Mouse (Mus musculus): ENCODE measurements around the gene Ccdc51. TPM values are rescaled to one million over a fixed set of nuclear protein-coding genes. Genes with fewer than 3 reads are reported as not detected.
A peak's percentile ranks its signal among the peaks of the same experiment; 100 is the strongest.

The Ccdc51 gene
- 16.9 and 17.5 TPM in 2 replicates for polyA plus RNA-seq (2015; fragmentation: Nextera tagmentation; extraction: Ambion mirVana)

GRCm38 (mm10) chr9:109082124-109082800 lies at the start of gene Ccdc51, which contains the start of gene Tma7:
Ccdc51 (plus strand) TSS chr9:109082493.
Tma7 (minus strand) TSS chr9:109082587.
- no peaks in the 10 kb centered on the region for H3K27me3 ChIP-seq (replicated peaks; ENCODE audit: control insufficient read depth, insufficient read depth, low read length)
- peak within 1 kb of the TSS; percentile 79 for H3K9ac ChIP-seq (replicated peaks; ENCODE audit: low read depth, low read length)
- H3K36me3 ChIP-seq (ENCODE audit: control insufficient read depth, insufficient read depth) = peaks cover 4% of the 10 kb centered on the region; the same call in 1 of the 2 replicates
- ATAC-seq = peak; percentile 98
- H3K9me3 ChIP-seq (ENCODE audit: control insufficient read depth, low read length) = no peaks in the 10 kb centered on the region
- peaks cover 20% of the 10 kb centered on the region for H3K4me1 ChIP-seq (replicated peaks; ENCODE audit: control insufficient read depth, insufficient read depth, low read length)
- 0% methylated on average over 37 of the region's 37 CpGs for WGBS
- peak within 1 kb of the TSS; percentile 86 for H3K4me2 ChIP-seq (ENCODE audit: low read length)
- peak within 1 kb of the TSS; percentile 75 for H3K4me3 ChIP-seq (replicated peaks; ENCODE audit: low read length)
- peak within 1 kb of the TSS; percentile 72 for H3K27ac ChIP-seq (ENCODE audit: low read length)

DNA sequence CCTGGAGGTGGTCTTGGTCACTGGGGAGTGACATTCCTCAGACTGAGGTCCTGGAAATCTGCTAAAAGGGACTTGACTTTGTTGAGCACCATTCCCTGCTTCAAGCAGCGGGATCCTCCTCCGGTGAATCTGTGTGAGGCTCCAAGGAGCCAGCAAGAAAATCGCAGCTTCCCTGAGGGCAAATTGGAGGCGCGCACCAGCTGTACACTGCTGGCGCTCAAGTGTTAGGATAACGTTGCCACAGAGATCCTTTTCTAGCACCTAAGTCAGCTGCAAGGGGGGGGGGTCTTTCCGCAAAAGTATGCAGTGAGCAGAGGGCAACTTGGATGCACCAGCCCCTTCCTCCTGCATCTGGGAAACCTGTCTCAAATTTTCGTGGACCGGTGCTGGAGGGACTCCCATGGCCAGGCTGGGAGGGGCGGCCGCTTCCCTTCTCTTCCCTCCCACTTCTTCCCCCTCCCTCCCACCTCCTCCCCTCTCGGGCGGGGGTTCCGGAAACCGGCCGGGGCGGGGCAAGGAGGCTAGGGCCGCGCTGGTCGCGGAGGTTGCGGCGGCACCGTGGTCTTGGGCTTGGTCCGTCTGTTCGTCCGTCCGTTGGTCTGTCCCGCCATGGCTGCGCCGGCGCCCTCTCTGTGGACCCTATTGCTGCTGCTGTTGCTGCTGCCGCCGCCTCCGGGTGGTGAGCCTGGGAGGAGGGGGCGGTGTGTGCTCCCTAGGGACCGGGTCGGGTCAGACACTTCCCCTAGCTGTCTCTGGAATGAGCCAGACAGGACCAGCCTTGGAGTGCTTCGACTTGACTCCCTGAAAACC lies 44.0 kb upstream of the Ccdc51 start, which contains the start of gene Shisa5:
Shisa5 (plus strand) TSS at position 480 of the 810 bp plus-strand sequence.
- peak within 1 kb of the TSS; percentile 51 for H3K4me3 ChIP-seq (replicated peaks; ENCODE audit: low read length)
- ATAC-seq = peak; percentile 74
- peaks cover 12% of the 10 kb centered on the region for H3K4me1 ChIP-seq (replicated peaks; ENCODE audit: control insufficient read depth, insufficient read depth, low read length)
- H3K9ac ChIP-seq (replicated peaks; ENCODE audit: low read depth, low read length) = peak within 1 kb of the TSS; percentile 63
- no peak within 1 kb of the TSS for H3K27ac ChIP-seq (ENCODE audit: low read length)
- under 1% methylated on average over 40 of the region's 40 CpGs for WGBS
- H3K36me3 ChIP-seq (ENCODE audit: control insufficient read depth, insufficient read depth) = no peaks in the 10 kb centered on the region
- H3K9me3 ChIP-seq (ENCODE audit: control insufficient read depth, low read length) = no peaks in the 10 kb centered on the region
- peak within 1 kb of the TSS; percentile 81 for H3K4me2 ChIP-seq (ENCODE audit: low read length)
- H3K27me3 ChIP-seq (replicated peaks; ENCODE audit: control insufficient read depth, insufficient read depth, low read length) = no peaks in the 10 kb centered on the region

- peak overlapping the region; percentile 63 for H3K9ac ChIP-seq (replicated peaks; ENCODE audit: low read depth, low read length)
- peak overlapping the region; percentile 51 for H3K4me3 ChIP-seq (replicated peaks; ENCODE audit: low read length)
- H3K36me3 ChIP-seq (ENCODE audit: control insufficient read depth, insufficient read depth) = no peaks in the 10 kb centered on the region
- H3K4me2 ChIP-seq (ENCODE audit: low read length) = peak overlapping the region; percentile 81
- H3K27ac ChIP-seq (ENCODE audit: low read length) = no peak overlapping the region
- peaks cover 12% of the 10 kb centered on the region for H3K4me1 ChIP-seq (replicated peaks; ENCODE audit: control insufficient read depth, insufficient read depth, low read length)
- H3K9me3 ChIP-seq (ENCODE audit: control insufficient read depth, low read length) = no peaks in the 10 kb centered on the region
- WGBS = 16% methylated on average over 8 of the region's 8 CpGs
- ATAC-seq = no peak; the same call in 1 of the 2 replicates
- H3K27me3 ChIP-seq (replicated peaks; ENCODE audit: control insufficient read depth, insufficient read depth, low read length) = no peaks in the 10 kb centered on the region
These were observed 43.4 kb upstream of the Ccdc51 start for GRCm38 (mm10) chr9:109038901-109039364.

DNA sequence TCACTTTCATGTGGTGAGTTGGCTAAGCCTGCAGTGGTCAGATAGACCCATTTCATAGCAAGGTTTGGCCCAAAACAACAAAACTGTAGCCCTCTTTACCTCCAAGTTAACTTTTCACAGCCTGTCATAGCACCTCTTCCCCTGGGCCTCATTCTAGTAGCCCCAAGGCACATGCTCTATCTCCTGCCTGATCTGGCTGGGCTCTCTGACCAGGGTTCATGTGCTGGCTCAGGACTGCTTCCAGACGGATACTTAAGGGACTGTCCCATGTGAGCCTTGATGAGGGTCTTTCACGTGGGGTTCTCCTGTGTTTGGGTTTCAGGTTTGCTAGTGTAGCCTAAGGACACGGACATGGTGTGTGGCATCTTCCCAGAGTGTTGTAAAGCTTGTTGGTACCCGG lies 42.6 kb upstream of the Ccdc51 start:
- Histone ChIP-seq H3K4me2 (ENCODE audit: low read length) (no peak overlapping the region), H3K4me1 (replicated peaks; ENCODE audit: control insufficient read depth, insufficient read depth, low read length) (peaks cover 12% of the 10 kb centered on the region), H3K27me3 (replicated peaks; ENCODE audit: control insufficient read depth, insufficient read depth, low read length) (no peaks in the 10 kb centered on the region), H3K4me3 (replicated peaks; ENCODE audit: low read length) (no peak overlapping the region), H3K27ac (ENCODE audit: low read length) (no peak overlapping the region), H3K9ac (replicated peaks; ENCODE audit: low read depth, low read length) (no peak overlapping the region), H3K9me3 (ENCODE audit: control insufficient read depth, low read length) (no peaks in the 10 kb centered on the region), H3K36me3 (ENCODE audit: control insufficient read depth, insufficient read depth) (no peaks in the 10 kb centered on the region)
- ATAC-seq = no peak
- WGBS = 85% methylated on average over 4 of the region's 4 CpGs

DNA sequence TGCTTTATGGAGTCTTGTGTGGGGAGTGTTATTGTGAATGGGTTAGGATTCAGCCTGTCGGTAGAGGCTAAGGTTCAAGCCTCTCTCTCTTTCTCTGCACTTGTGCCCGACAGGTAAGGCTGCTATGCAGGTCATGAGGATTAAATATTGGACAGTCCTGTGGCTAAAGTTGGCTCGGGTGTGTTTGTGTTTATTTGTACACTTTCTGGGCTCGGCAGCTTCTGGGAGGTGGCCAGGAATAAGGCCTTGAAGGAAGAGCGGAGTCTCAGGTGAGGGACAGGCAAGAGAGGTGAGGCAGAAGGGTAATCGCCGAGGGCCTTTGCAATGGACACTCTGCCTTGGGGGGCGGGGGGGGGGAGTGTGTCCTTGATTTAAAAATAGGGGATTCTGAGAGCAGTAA lies 42.1 kb upstream of the Ccdc51 start:
- Histone ChIP-seq H3K9me3 (ENCODE audit: control insufficient read depth, low read length) (no peaks in the 10 kb centered on the region), H3K36me3 (ENCODE audit: control insufficient read depth, insufficient read depth) (no peaks in the 10 kb centered on the region), H3K9ac (replicated peaks; ENCODE audit: low read depth, low read length) (no peak overlapping the region), H3K4me2 (ENCODE audit: low read length) (no peak overlapping the region), H3K27ac (ENCODE audit: low read length) (no peak overlapping the region), H3K27me3 (replicated peaks; ENCODE audit: control insufficient read depth, insufficient read depth, low read length) (no peaks in the 10 kb centered on the region), H3K4me3 (replicated peaks; ENCODE audit: low read length) (no peak overlapping the region), H3K4me1 (replicated peaks; ENCODE audit: control insufficient read depth, insufficient read depth, low read length) (peaks cover 12% of the 10 kb centered on the region)
- WGBS = 81% methylated on average over 8 of the region's 8 CpGs
- ATAC-seq = no peak

GRCm38 (mm10) chr9:109040906-109041305 lies 41.4 kb upstream of the Ccdc51 start:
- H3K4me3 ChIP-seq (replicated peaks; ENCODE audit: low read length) = no peak overlapping the region
- no peaks in the 10 kb centered on the region for H3K36me3 ChIP-seq (ENCODE audit: control insufficient read depth, insufficient read depth)
- 71% methylated on average over 6 of the region's 6 CpGs for WGBS
- H3K9ac ChIP-seq (replicated peaks; ENCODE audit: low read depth, low read length) = no peak overlapping the region
- no peaks in the 10 kb centered on the region for H3K27me3 ChIP-seq (replicated peaks; ENCODE audit: control insufficient read depth, insufficient read depth, low read length)
- H3K27ac ChIP-seq (ENCODE audit: low read length) = no peak overlapping the region
- H3K9me3 ChIP-seq (ENCODE audit: control insufficient read depth, low read length) = no peaks in the 10 kb centered on the region
- no peak for ATAC-seq
- H3K4me1 ChIP-seq (replicated peaks; ENCODE audit: control insufficient read depth, insufficient read depth, low read length) = peaks cover 12% of the 10 kb centered on the region
- H3K4me2 ChIP-seq (ENCODE audit: low read length) = no peak overlapping the region

DNA sequence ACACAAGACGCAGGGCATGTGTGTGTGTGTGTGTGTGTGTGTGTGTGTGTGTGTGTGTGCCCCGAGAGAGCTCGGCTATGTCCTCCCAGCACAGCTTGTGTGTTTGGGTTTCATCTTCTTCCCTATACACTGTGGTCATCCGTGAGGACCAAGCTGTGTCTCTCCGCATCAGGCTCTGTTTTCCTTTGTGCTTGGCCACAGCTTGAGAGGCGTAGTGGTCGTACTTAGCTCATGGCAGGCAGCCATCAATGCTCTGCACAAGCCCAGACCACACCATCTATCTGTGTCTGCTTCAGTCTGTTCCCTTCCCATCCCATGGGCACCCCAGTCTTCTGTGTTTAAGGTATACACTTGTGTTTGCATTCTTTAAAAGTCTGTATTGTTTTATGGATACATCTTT lies 40.9 kb upstream of the Ccdc51 start:
- no peak overlapping the region for H3K4me2 ChIP-seq (ENCODE audit: low read length)
- H3K4me1 ChIP-seq (replicated peaks; ENCODE audit: control insufficient read depth, insufficient read depth, low read length) = peaks cover 12% of the 10 kb centered on the region
- no peaks in the 10 kb centered on the region for H3K27me3 ChIP-seq (replicated peaks; ENCODE audit: control insufficient read depth, insufficient read depth, low read length)
- H3K9me3 ChIP-seq (ENCODE audit: control insufficient read depth, low read length) = no peaks in the 10 kb centered on the region
- no peak overlapping the region for H3K4me3 ChIP-seq (replicated peaks; ENCODE audit: low read length)
- WGBS = 74% methylated on average over 7 of the region's 7 CpGs
- H3K9ac ChIP-seq (replicated peaks; ENCODE audit: low read depth, low read length) = no peak overlapping the region
- H3K27ac ChIP-seq (ENCODE audit: low read length) = no peak overlapping the region
- H3K36me3 ChIP-seq (ENCODE audit: control insufficient read depth, insufficient read depth) = no peaks in the 10 kb centered on the region
- no peak for ATAC-seq

DNA sequence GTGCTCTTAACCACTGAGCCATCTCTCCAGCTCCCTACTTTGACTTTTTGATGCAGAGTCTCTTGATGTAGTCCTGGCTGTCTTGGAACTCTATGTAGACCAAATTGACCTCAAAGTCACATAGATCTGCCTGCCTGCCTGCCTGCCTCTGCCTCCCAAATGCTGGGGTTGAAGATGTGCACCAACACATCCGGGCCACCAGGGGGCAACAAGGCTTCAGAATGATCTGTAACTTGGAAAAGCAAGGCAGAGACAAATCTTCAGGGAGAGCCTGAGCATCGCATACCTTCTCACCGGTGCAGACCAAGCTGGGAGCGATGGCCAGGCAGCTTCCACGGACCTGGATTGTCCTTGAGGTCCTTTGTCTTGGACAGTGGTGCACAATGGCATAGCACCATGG lies 36.0 kb upstream of the Ccdc51 start:
- H3K4me3 ChIP-seq (replicated peaks; ENCODE audit: low read length) = no peak overlapping the region
- WGBS = 37% methylated on average over 5 of the region's 5 CpGs
- no peaks in the 10 kb centered on the region for H3K27me3 ChIP-seq (replicated peaks; ENCODE audit: control insufficient read depth, insufficient read depth, low read length)
- H3K4me2 ChIP-seq (ENCODE audit: low read length) = no peak overlapping the region
- no peaks in the 10 kb centered on the region for H3K4me1 ChIP-seq (replicated peaks; ENCODE audit: control insufficient read depth, insufficient read depth, low read length)
- H3K36me3 ChIP-seq (ENCODE audit: control insufficient read depth, insufficient read depth) = no peaks in the 10 kb centered on the region
- no peak overlapping the region for H3K27ac ChIP-seq (ENCODE audit: low read length)
- H3K9ac ChIP-seq (replicated peaks; ENCODE audit: low read depth, low read length) = no peak overlapping the region
- no peak for ATAC-seq
- H3K9me3 ChIP-seq (ENCODE audit: control insufficient read depth, low read length) = no peaks in the 10 kb centered on the region

- Histone ChIP-seq H3K9ac (replicated peaks; ENCODE audit: low read depth, low read length) (no peak overlapping the region), H3K9me3 (ENCODE audit: control insufficient read depth, low read length) (no peaks in the 10 kb centered on the region), H3K4me2 (ENCODE audit: low read length) (no peak overlapping the region), H3K27ac (ENCODE audit: low read length) (no peak overlapping the region), H3K4me3 (replicated peaks; ENCODE audit: low read length) (no peak overlapping the region), H3K27me3 (replicated peaks; ENCODE audit: control insufficient read depth, insufficient read depth, low read length) (no peaks in the 10 kb centered on the region), H3K4me1 (replicated peaks; ENCODE audit: control insufficient read depth, insufficient read depth, low read length) (no peaks in the 10 kb centered on the region; the same call in 1 of the 2 replicates), H3K36me3 (ENCODE audit: control insufficient read depth, insufficient read depth) (no peaks in the 10 kb centered on the region)
- no peak for ATAC-seq
- WGBS = 85% methylated on average over 7 of the region's 7 CpGs
These were observed 33.0 kb upstream of the Ccdc51 start for GRCm38 (mm10) chr9:109049316-109049715.
